17 mouse cellular contexts compared by ENCODE assay signal in genomic region chr1:91664622-91665021, GRCm38 (mm10).
DNase-seq lines count a peak whose midpoint lies in the region; ATAC-seq and TF ChIP-seq lines count a peak whose summit lies in the region.
"Had no signal": no experiment of that assay in that cellular context is flagged by ENCODE, and none has a peak within 500 bp of the region (broad histone marks: within the 10 kb centered on the region; RNA-seq: fewer than 3 reads in every experiment).

No protein-coding gene starts in this region.

- no peaks in the 10 kb centered on the region for H3K27me3 ChIP-seq in heart, embryonic 10.5 days (ENCODE audit: insufficient read depth, poor library complexity, severe bottlenecking)
- H3K27me3 ChIP-seq in G1E (ENCODE audit: insufficient read depth, low read length), result no peaks in the 10 kb centered on the region; the same call in 1 of the 2 replicates
- no peaks in the 10 kb centered on the region for H3K27me3 ChIP-seq in stomach, postnatal 0 days (ENCODE audit: control insufficient read depth, insufficient read depth, low read length)
- no peaks in the 10 kb centered on the region for H3K27me3 ChIP-seq in intestine, embryonic 16.5 days (replicated peaks; ENCODE audit: control insufficient read depth, insufficient read depth, low read length)
- H3K27me3 ChIP-seq: embryonic facial prominence, embryonic 13.5 days; liver, embryonic 13.5 days; neural tube, embryonic 13.5 days; stomach, embryonic 15.5 days had no signal

- no peaks in the 10 kb centered on the region for H3K9me3 ChIP-seq in heart, embryonic 10.5 days
- no peaks in the 10 kb centered on the region for H3K9me3 ChIP-seq in G1E (replicated peaks)
- no peaks in the 10 kb centered on the region for H3K9me3 ChIP-seq in stomach, postnatal 0 days (ENCODE audit: control insufficient read depth, low read length)
- no peaks in the 10 kb centered on the region for H3K9me3 ChIP-seq in intestine, embryonic 16.5 days (ENCODE audit: control insufficient read depth, low read length)
- H3K9me3 ChIP-seq: embryonic facial prominence, embryonic 13.5 days; forebrain, embryonic 10.5 days; liver, embryonic 13.5 days; neural tube, embryonic 13.5 days; stomach, embryonic 15.5 days had no signal

- peak; percentile 35 for DNase-seq in heart, embryonic 10.5 days (ENCODE audit: low spot score)
- no peak for DNase-seq in heart, adult 8-10 months (ENCODE audit: low spot score)
- DNase-seq in 3T3-L1 (ENCODE audit: low read depth, low spot score) (peak; percentile 53), G1E (ENCODE audit: low spot score) (no peak)
- peak; percentile 40 for DNase-seq in stomach, postnatal 0 days (ENCODE audit: low spot score)
- no peak for DNase-seq in lung, postnatal 10 days
- DNase-seq: adrenal gland, adult 2 months; cerebellum, adult 18-20 months; kidney, adult 18-20 months; kidney, postnatal 4 days; liver, embryonic 13.5 days had no signal

- TF ChIP-seq EP300 in stomach, postnatal 0 days (optimal IDR thresholded peaks at IDR 0.05), result no peak

- H3K4me2 ChIP-seq in stomach, postnatal 0 days (replicated peaks; ENCODE audit: low read depth), result no peak overlapping the region
- no peak overlapping the region for H3K4me2 ChIP-seq in intestine, embryonic 16.5 days (ENCODE audit: low read depth, low read length)
- H3K4me2 ChIP-seq: embryonic facial prominence, embryonic 13.5 days; liver, embryonic 13.5 days; neural tube, embryonic 13.5 days; stomach, embryonic 15.5 days had no signal

- peak; percentile 24; the same call in 1 of the 2 replicates for ATAC-seq in G1E (ENCODE audit: extremely low read depth, insufficient number of reproducible peaks, low FRiP score, poor library complexity, severe bottlenecking)
- ATAC-seq in stomach, postnatal 0 days (ENCODE audit: low FRiP score, low TSS enrichment), result peak; percentile 61
- ATAC-seq in intestine, embryonic 16.5 days, result no peak

- TF ChIP-seq CTCF in G1E (IDR thresholded peaks at IDR 0.05; ENCODE audit: low read depth, low read length), result no peak
- no peak for TF ChIP-seq CTCF in stomach, postnatal 0 days (IDR thresholded peaks at IDR 0.05; ENCODE audit: low read depth)

- no peaks in the 10 kb centered on the region for H3K36me3 ChIP-seq in heart, embryonic 10.5 days
- H3K36me3 ChIP-seq in G1E (replicated peaks), result no peaks in the 10 kb centered on the region
- H3K36me3 ChIP-seq in stomach, postnatal 0 days (ENCODE audit: control insufficient read depth, insufficient read depth, low read length), result no peaks in the 10 kb centered on the region
- H3K36me3 ChIP-seq in intestine, embryonic 16.5 days (ENCODE audit: control insufficient read depth, insufficient read depth, low read length), result no peaks in the 10 kb centered on the region
- H3K36me3 ChIP-seq: embryonic facial prominence, embryonic 13.5 days; forebrain, embryonic 10.5 days; liver, embryonic 13.5 days; neural tube, embryonic 13.5 days; stomach, embryonic 15.5 days had no signal

- no peak overlapping the region for H3K4me3 ChIP-seq in heart, embryonic 10.5 days
- no peak overlapping the region for H3K4me3 ChIP-seq in G1E (ENCODE audit: low read depth, low read length)
- no peak overlapping the region for H3K4me3 ChIP-seq in stomach, postnatal 0 days (ENCODE audit: low read depth, low read length)
- no peak overlapping the region for H3K4me3 ChIP-seq in intestine, embryonic 16.5 days (ENCODE audit: low read length)
- H3K4me3 ChIP-seq: embryonic facial prominence, embryonic 13.5 days; forebrain, embryonic 10.5 days; liver, embryonic 13.5 days; megakaryocyte, embryonic 14.5 days; neural tube, embryonic 13.5 days; stomach, embryonic 15.5 days had no signal

- 90% methylated on average over 12 of the region's 12 CpGs for WGBS in heart, embryonic 10.5 days
- WGBS in stomach, postnatal 0 days, result 65% methylated on average over 12 of the region's 12 CpGs
- WGBS in intestine, embryonic 16.5 days, result 76% methylated on average over 12 of the region's 12 CpGs

- no peak overlapping the region for H3K27ac ChIP-seq in heart, embryonic 10.5 days
- H3K27ac ChIP-seq in stomach, postnatal 0 days (replicated peaks), result no peak overlapping the region
- H3K27ac ChIP-seq in intestine, embryonic 16.5 days (ENCODE audit: low read length), result no peak overlapping the region
- H3K27ac ChIP-seq: embryonic facial prominence, embryonic 13.5 days; forebrain, embryonic 10.5 days; liver, embryonic 13.5 days; neural tube, embryonic 13.5 days; stomach, embryonic 15.5 days had no signal

- 0 out of 2 replicates have a peak, but pooled peaks cover 7% of the 10 kb centered on the region for H3K4me1 ChIP-seq in heart, embryonic 10.5 days
- H3K4me1 ChIP-seq in G1E (ENCODE audit: insufficient read depth, low read depth, low read length), result peaks cover 4% of the 10 kb centered on the region; the same call in 1 of the 2 replicates
- H3K4me1 ChIP-seq in stomach, postnatal 0 days (replicated peaks; ENCODE audit: control insufficient read depth, insufficient read depth), result no peaks in the 10 kb centered on the region
- H3K4me1 ChIP-seq in intestine, embryonic 16.5 days (ENCODE audit: control insufficient read depth, insufficient read depth, low read length), result 0 out of 2 replicates have a peak, but pooled peaks cover under 1% of the 10 kb centered on the region
- H3K4me1 ChIP-seq: liver, embryonic 13.5 days; megakaryocyte, embryonic 14.5 days; neural tube, embryonic 13.5 days; stomach, embryonic 15.5 days had no signal

- no peak overlapping the region for H3K9ac ChIP-seq in stomach, postnatal 0 days (ENCODE audit: low read length)
- H3K9ac ChIP-seq in intestine, embryonic 16.5 days (ENCODE audit: low read depth, low read length), result no peak overlapping the region
- H3K9ac ChIP-seq: embryonic facial prominence, embryonic 13.5 days; liver, embryonic 13.5 days; neural tube, embryonic 13.5 days; stomach, embryonic 15.5 days had no signal

Comparison
In these comparisons a context has a peak if more than half of its experiments do, and no peak if none do; other contexts are left out.
1. DNase-seq: peak in heart, embryonic 10.5 days (single experiment), 3T3-L1 (single experiment) and stomach, postnatal 0 days (single experiment); none in heart, adult 8-10 months (single experiment), G1E (single experiment) and lung, postnatal 10 days (single experiment).